Mouse (Mus musculus) spleen, postnatal 4 days (tissue): ENCODE results near the gene Hsbp1.

Source experiments
- DNase-seq, 2 experiments: peaks; one replicate each; pipeline ENCODE4 v3.0.0; 2022; ENCODE audit warnings: low spot score in 2 of 2

Hsbp1 gene

GRCm38 (mm10) chr8:119386988-119387387, 42.7 kb downstream of the Hsbp1 start:
- DNase-seq = no peak

GRCm38 (mm10) chr8:119394097-119394496, 49.8 kb downstream of the Hsbp1 start:
- DNase-seq = no peak

GRCm38 (mm10) chr8:119394524-119395026, 50.3 kb downstream of the Hsbp1 start, which contains the start of gene Mlycd:
Gene Mlycd (plus strand): TSS chr8:119394878.
- DNase-seq = peak; percentile 88 to 94

GRCm38 (mm10) chr8:119395072-119395950, 51.0 kb downstream of the Hsbp1 start:
- no peak for DNase-seq
